Mouse (Mus musculus) midbrain, embryonic 12.5 days (tissue): ENCODE measurements around the gene Rab11fip4. TPM values are rescaled to one million over a fixed set of nuclear protein-coding genes. Genes with fewer than 3 reads are reported as not detected.

Source experiments
- ATAC-seq: fragments of 200-750 bp; cut with Nextera tagmentation; 2 replicates; pipeline ENCODE4 v1.8.0; 2017; ENCODE audit warnings: low read depth, moderate TSS enrichment, moderate library complexity; ENCODE audit not compliant: low FRiP score
- H3K27ac ChIP-seq: fragments of 300-500 bp; sonication (generic); replicated peaks from 2 replicates; pipeline ENCODE4 v1.5.1; 2016; ENCODE audit warnings: mild to moderate bottlenecking
- H3K27me3 ChIP-seq: fragments of 300-500 bp; sonication (generic); 2 replicates; pipeline ENCODE4 v1.6.1; 2016; ENCODE audit warnings: mild to moderate bottlenecking
- H3K36me3 ChIP-seq: fragments of 300-500 bp; sonication (generic); 2 replicates; pipeline ENCODE4 v1.6.1; 2016
- H3K4me1 ChIP-seq: fragments of 300-500 bp; sonication (generic); 2 replicates; pipeline ENCODE4 v1.6.1; 2016
- H3K4me2 ChIP-seq: fragments of 300-500 bp; sonication (generic); replicated peaks from 2 replicates; pipeline ENCODE4 v1.6.1; 2016; ENCODE audit warnings: mild to moderate bottlenecking, moderate library complexity
- H3K4me3 ChIP-seq: fragments of 300-500 bp; sonication (generic); 2 replicates; pipeline ENCODE4 v1.5.1; 2016; ENCODE audit warnings: mild to moderate bottlenecking
- H3K9ac ChIP-seq: fragments of 300-500 bp; sonication (generic); replicated peaks from 2 replicates; pipeline ENCODE4 v1.6.1; 2016; ENCODE audit warnings: mild to moderate bottlenecking, moderate library complexity
- H3K9me3 ChIP-seq: fragments of 300-500 bp; sonication (generic); 2 replicates; pipeline ENCODE4 v1.6.1; 2016; ENCODE audit warnings: mild to moderate bottlenecking
- WGBS: fragments of 180-500 bp; shearing (Covaris S2); methylation state at CpG from one replicate; pipeline ENCODE4 v1.1.7; 2016; 5-methylcytosine and 5-hydroxymethylcytosine counted together
- polyA plus RNA-seq: library from polyadenylated mRNA; unstranded; fragments of >200 nt; fragmentation: Nextera tagmentation; extraction: Ambion mirVana; gene quantifications from 2 replicates; pipeline ENCODE4 v1.2.1, GENCODE M21; 2016

Gene Rab11fip4
- polyA plus RNA-seq, 1 experiment from 2014 or later = 20.6 TPM

GRCm38 (mm10) chr11:79717271-79717670 is 126.3 kb downstream of the Rab11fip4 start:
- no peak overlapping the region for H3K9ac ChIP-seq
- H3K9me3 ChIP-seq = no peaks in the 10 kb centered on the region
- 78% methylated on average over 3 of the region's 3 CpGs for WGBS
- H3K27me3 ChIP-seq = peaks cover 25% of the 10 kb centered on the region
- peaks cover 16% of the 10 kb centered on the region; the same call in 1 of the 2 replicates for H3K4me1 ChIP-seq
- no peak overlapping the region for H3K4me3 ChIP-seq
- no peak overlapping the region for H3K27ac ChIP-seq
- ATAC-seq = no peak
- H3K4me2 ChIP-seq = no peak overlapping the region
- no peaks in the 10 kb centered on the region for H3K36me3 ChIP-seq

DNA sequence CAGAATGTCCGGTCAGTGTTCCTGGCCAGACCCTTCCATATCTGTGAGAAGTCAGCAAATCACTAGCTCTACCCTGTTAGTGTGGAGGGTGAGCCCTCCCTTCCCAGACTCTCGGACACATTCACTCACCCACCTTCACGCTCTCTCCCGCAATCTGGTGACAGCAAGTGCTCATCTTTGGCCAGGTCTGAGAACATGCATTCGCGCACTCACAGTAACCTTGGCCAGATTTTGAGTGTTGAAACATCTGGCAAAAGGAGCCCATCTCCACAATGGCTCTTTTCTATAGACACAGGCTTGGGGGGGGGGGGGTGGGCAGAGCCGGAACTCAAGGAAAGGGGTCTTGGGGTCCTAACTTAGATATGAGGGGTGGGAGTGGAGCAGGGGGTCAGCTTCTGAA is 126.8 kb downstream of the Rab11fip4 start:
- no peaks in the 10 kb centered on the region for H3K36me3 ChIP-seq
- H3K4me1 ChIP-seq = peaks cover 16% of the 10 kb centered on the region; the same call in 1 of the 2 replicates
- 83% methylated on average over 7 of the region's 7 CpGs for WGBS
- H3K9me3 ChIP-seq = no peaks in the 10 kb centered on the region
- no peak overlapping the region for H3K4me2 ChIP-seq
- no peak overlapping the region for H3K4me3 ChIP-seq
- no peak overlapping the region for H3K9ac ChIP-seq
- H3K27ac ChIP-seq = no peak overlapping the region
- no peak for ATAC-seq
- peaks cover 19% of the 10 kb centered on the region for H3K27me3 ChIP-seq

DNA sequence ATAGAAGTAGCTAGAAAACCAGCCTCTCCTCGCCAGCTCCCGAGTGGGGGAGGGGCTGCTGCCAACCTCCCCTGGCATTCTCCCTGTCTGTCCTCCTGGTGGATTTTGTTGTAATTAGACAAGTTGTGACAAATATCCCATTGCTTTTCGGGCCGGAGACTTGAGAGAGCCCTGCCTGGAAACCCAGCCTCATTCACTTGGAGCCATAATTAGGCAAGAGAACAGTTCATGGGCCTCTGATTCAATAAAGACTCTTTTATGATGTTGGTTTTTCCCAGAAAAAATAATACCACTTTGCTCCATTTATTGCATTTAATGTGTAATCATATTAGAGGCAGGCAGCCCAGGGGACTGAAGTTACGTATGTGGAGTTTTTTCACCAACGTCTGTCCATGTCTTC is 127.2 kb downstream of the Rab11fip4 start:
- ATAC-seq = no peak
- no peak overlapping the region for H3K4me3 ChIP-seq
- no peak overlapping the region for H3K4me2 ChIP-seq
- no peaks in the 10 kb centered on the region for H3K36me3 ChIP-seq
- H3K9me3 ChIP-seq = no peaks in the 10 kb centered on the region
- no peak overlapping the region for H3K9ac ChIP-seq
- no peak overlapping the region for H3K27ac ChIP-seq
- peaks cover 16% of the 10 kb centered on the region; the same call in 1 of the 2 replicates for H3K4me1 ChIP-seq
- peaks cover 15% of the 10 kb centered on the region for H3K27me3 ChIP-seq
- WGBS = 68% methylated on average over 6 of the region's 6 CpGs

- no peak overlapping the region for H3K9ac ChIP-seq
- H3K4me3 ChIP-seq = no peak overlapping the region
- ATAC-seq = no peak
These were observed 127.9 kb downstream of the Rab11fip4 start for GRCm38 (mm10) chr11:79718829-79719346.

GRCm38 (mm10) chr11:79720737-79721136 is 129.7 kb downstream of the Rab11fip4 start:
- Histone ChIP-seq H3K4me3 (no peak overlapping the region), H3K27ac (no peak overlapping the region), H3K27me3 (no peaks in the 10 kb centered on the region), H3K36me3 (no peaks in the 10 kb centered on the region), H3K9ac (no peak overlapping the region), H3K4me1 (peaks cover 16% of the 10 kb centered on the region; the same call in 1 of the 2 replicates), H3K9me3 (no peaks in the 10 kb centered on the region), H3K4me2 (no peak overlapping the region)
- WGBS = 72% methylated on average over 4 of the region's 4 CpGs
- ATAC-seq = no peak

More at GRCm38 (mm10) chr11:79718829-79719346, 127.9 kb downstream of the Rab11fip4 start:
- Histone ChIP-seq H3K4me1 (peaks cover 16% of the 10 kb centered on the region; the same call in 1 of the 2 replicates), H3K27ac (no peak overlapping the region), H3K4me2 (no peak overlapping the region), H3K27me3 (peaks cover 9% of the 10 kb centered on the region), H3K36me3 (no peaks in the 10 kb centered on the region), H3K9me3 (no peaks in the 10 kb centered on the region)
- WGBS = 88% methylated on average over 8 of the region's 8 CpGs

DNA sequence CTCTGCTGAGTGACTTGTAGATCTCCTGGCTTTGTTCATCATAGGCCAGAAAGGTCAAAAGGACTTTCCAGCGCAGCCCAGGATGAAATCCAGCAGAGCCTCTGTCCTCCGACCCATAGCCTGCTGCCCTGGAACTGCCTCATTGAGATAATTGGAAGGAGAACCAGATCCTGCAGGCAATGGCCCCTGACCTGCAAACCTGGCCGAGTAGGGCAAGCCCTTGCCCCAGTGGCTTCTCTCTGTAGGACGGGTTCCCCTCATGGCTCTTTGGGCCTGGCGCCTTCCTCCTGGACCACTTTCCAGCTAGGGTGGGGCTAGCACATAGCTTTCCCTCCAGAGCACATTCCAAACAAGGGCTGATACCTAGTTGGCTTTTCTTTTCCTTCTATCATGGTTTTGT is 131.8 kb downstream of the Rab11fip4 start:
- Histone ChIP-seq H3K4me2 (no peak overlapping the region), H3K9ac (no peak overlapping the region), H3K27me3 (no peaks in the 10 kb centered on the region), H3K4me1 (peaks cover 15% of the 10 kb centered on the region; the same call in 1 of the 2 replicates), H3K9me3 (no peaks in the 10 kb centered on the region), H3K27ac (no peak overlapping the region), H3K36me3 (no peaks in the 10 kb centered on the region), H3K4me3 (no peak overlapping the region)
- no peak for ATAC-seq
- 81% methylated on average over 5 of the region's 5 CpGs for WGBS

GRCm38 (mm10) chr11:79725005-79725404 is 134.0 kb downstream of the Rab11fip4 start:
- WGBS = 89% methylated on average over 6 of the region's 6 CpGs
- no peak for ATAC-seq
- no peak overlapping the region for H3K9ac ChIP-seq

GRCm38 (mm10) chr11:79729231-79730047 is 138.4 kb downstream of the Rab11fip4 start:
- Histone ChIP-seq H3K4me1 (no peaks in the 10 kb centered on the region), H3K4me2 (no peak overlapping the region), H3K27ac (0 out of 2 replicates have a peak overlapping the region, but pooled peaks have one; percentile 20), H3K36me3 (no peaks in the 10 kb centered on the region), H3K27me3 (no peaks in the 10 kb centered on the region), H3K9ac (no peak overlapping the region), H3K9me3 (no peaks in the 10 kb centered on the region), H3K4me3 (no peak overlapping the region)
- ATAC-seq = no peak
- WGBS = 86% methylated on average over 13 of the region's 13 CpGs

More at GRCm38 (mm10) chr11:79725005-79725404, 134.0 kb downstream of the Rab11fip4 start:
- H3K4me2 ChIP-seq = no peak overlapping the region
- H3K27ac ChIP-seq = no peak overlapping the region
- H3K4me1 ChIP-seq = peaks cover 5% of the 10 kb centered on the region; the same call in 1 of the 2 replicates
- H3K36me3 ChIP-seq = no peaks in the 10 kb centered on the region
- no peak overlapping the region for H3K4me3 ChIP-seq
- no peaks in the 10 kb centered on the region for H3K9me3 ChIP-seq
- H3K27me3 ChIP-seq = no peaks in the 10 kb centered on the region

- H3K36me3 ChIP-seq = no peaks in the 10 kb centered on the region
- no peak for ATAC-seq
- H3K27me3 ChIP-seq = no peaks in the 10 kb centered on the region
- no peak overlapping the region for H3K27ac ChIP-seq
- H3K9me3 ChIP-seq = no peaks in the 10 kb centered on the region
- no peak overlapping the region for H3K4me3 ChIP-seq
- H3K4me1 ChIP-seq = no peaks in the 10 kb centered on the region
- H3K4me2 ChIP-seq = no peak overlapping the region
- WGBS = 68% methylated on average over 2 of the region's 2 CpGs
- H3K9ac ChIP-seq = no peak overlapping the region
These were observed 139.4 kb downstream of the Rab11fip4 start for GRCm38 (mm10) chr11:79730462-79730861.

- Histone ChIP-seq H3K4me1 (0 out of 2 replicates have a peak, but pooled peaks cover under 1% of the 10 kb centered on the region), H3K9me3 (no peaks in the 10 kb centered on the region), H3K9ac (no peak overlapping the region), H3K27ac (no peak overlapping the region), H3K4me2 (no peak overlapping the region), H3K36me3 (no peaks in the 10 kb centered on the region), H3K27me3 (no peaks in the 10 kb centered on the region), H3K4me3 (no peak overlapping the region)
- WGBS = 87% methylated on average over 5 of the region's 5 CpGs
- ATAC-seq = no peak
These were observed 140.5 kb downstream of the Rab11fip4 start for GRCm38 (mm10) chr11:79731476-79731875.

DNA sequence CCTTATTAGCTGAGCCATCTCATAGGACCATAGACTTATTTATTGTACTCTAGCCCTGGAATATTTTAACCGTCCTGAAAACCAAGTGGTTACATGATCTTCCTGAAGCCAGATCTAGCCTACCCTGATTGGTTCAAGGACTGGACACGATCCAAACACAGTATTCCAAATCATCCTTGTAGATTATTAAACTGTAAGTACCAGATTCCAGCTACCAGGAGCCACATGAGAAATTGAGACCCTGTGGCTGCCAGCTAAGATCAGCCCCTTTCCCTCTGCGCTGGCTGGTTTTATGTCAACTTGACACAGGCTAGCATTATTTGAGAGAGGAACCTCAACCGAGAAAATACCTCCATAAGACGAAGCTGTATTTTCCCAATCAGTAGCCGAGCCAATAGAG is 142.0 kb downstream of the Rab11fip4 start:
- Histone ChIP-seq H3K27ac (no peak overlapping the region), H3K4me2 (no peak overlapping the region), H3K36me3 (no peaks in the 10 kb centered on the region), H3K27me3 (no peaks in the 10 kb centered on the region), H3K4me3 (no peak overlapping the region), H3K4me1 (peaks cover 14% of the 10 kb centered on the region), H3K9ac (no peak overlapping the region), H3K9me3 (no peaks in the 10 kb centered on the region)
- no peak for ATAC-seq
- 94% methylated on average over 6 of the region's 6 CpGs for WGBS

GRCm38 (mm10) chr11:79736232-79737006 is 145.4 kb downstream of the Rab11fip4 start:
- Histone ChIP-seq H3K4me3 (no peak overlapping the region), H3K36me3 (no peaks in the 10 kb centered on the region), H3K27ac (no peak overlapping the region), H3K4me2 (no peak overlapping the region), H3K27me3 (no peaks in the 10 kb centered on the region), H3K9ac (no peak overlapping the region), H3K9me3 (no peaks in the 10 kb centered on the region), H3K4me1 (peaks cover 15% of the 10 kb centered on the region)
- no peak for ATAC-seq
- 82% methylated on average over 15 of the region's 15 CpGs for WGBS
